Comparison of ENCODE assay signal across 48 mouse cellular contexts in the genomic region with DNA sequence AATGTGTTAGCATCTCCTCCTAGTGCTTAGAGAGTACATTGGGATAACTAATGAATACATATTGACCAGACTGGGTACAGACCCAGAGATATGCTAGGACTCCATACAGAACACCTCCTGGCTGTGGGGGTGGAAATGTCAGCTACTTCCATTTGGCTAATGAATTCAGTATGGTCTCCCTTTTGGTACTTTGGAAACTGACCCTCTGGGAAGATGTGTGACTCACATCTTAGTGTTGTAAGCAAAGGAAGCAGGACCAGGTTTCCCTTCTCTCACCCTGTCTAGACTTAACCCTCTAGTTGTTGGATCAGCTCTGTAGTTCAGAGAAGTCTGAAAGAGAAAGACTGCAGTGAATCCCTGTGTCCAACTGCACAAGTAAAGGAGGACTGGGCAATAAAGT. TPM values are rescaled to one million over a fixed set of nuclear protein-coding genes. Genes with fewer than 3 reads are reported as not detected.
"Had no signal": no experiment of that assay in that cellular context is flagged by ENCODE, and none has a peak within 500 bp of the region (broad histone marks: within the 10 kb centered on the region; RNA-seq: fewer than 3 reads in every experiment).

No protein-coding gene starts in this region.

- H3K27ac ChIP-seq: heart, embryonic 13.5 days; heart, embryonic 15.5 days; hindbrain, embryonic 10.5 days; hindbrain, embryonic 12.5 days; hindbrain, embryonic 13.5 days; hindbrain, embryonic 14.5 days; hindbrain, embryonic 15.5 days; hindbrain, postnatal 0 days; intestine, embryonic 15.5 days; kidney, embryonic 15.5 days; kidney, postnatal 0 days; layer of hippocampus, adult 2 months; left cerebral cortex, adult 2 months had no signal

- ATAC-seq: hindbrain, embryonic 16.5 days; hindbrain, postnatal 0 days; inflammation-experienced regulatory T-cells, adult 6 months; intestine, embryonic 15.5 days; intestine, embryonic 16.5 days; intestine, postnatal 0 days had no signal

- H3K4me3 ChIP-seq: heart, embryonic 12.5 days; heart, embryonic 13.5 days; heart, embryonic 15.5 days; hindbrain, embryonic 10.5 days; hindbrain, embryonic 12.5 days; hindbrain, embryonic 13.5 days; hindbrain, embryonic 15.5 days; intestine, embryonic 15.5 days; kidney, embryonic 15.5 days; layer of hippocampus, adult 2 months; left cerebral cortex, adult 2 months had no signal

- DNase-seq: heart, postnatal 10 days; heart, postnatal 14 days; heart, postnatal 36 days; heart, postnatal 4 days; kidney, adult 11 months; kidney, adult 18-20 months; kidney, adult 2 months; kidney, adult 8-10 months; kidney, adult 9 months; kidney, postnatal 10 days; kidney, postnatal 14 days; kidney, postnatal 25 days; kidney, postnatal 36 days; kidney, postnatal 4 days; layer of hippocampus, adult 9-11 months; layer of hippocampus, postnatal 36 days had no signal

RNA-seq across cellular contexts. Expression of a gene that starts 21.7 kb away (rescaled TPM):
- total RNA-seq: heart, postnatal 10 days; heart, postnatal 14 days; heart, postnatal 25 days; heart, postnatal 36 days; heart, postnatal 4 days; hematopoietic stem cell, adult 5-6 weeks; hindbrain, postnatal 0 days; layer of hippocampus, adult 2 months; layer of hippocampus, postnatal 10 days; layer of hippocampus, postnatal 14 days; layer of hippocampus, postnatal 36 days; left cerebral cortex, adult 18-20 months; left cerebral cortex, adult 2 months; left cerebral cortex, adult 8-10 months had no signal
- polyA plus RNA-seq: heart, embryonic 12.5 days; heart, embryonic 13.5 days; heart, embryonic 14.5 days; heart, embryonic 15.5 days; heart, embryonic 16.5 days; heart, postnatal 0 days; hindbrain, embryonic 10.5 days; hindbrain, embryonic 11.5 days; hindbrain, embryonic 12.5 days; hindbrain, embryonic 13.5 days; hindbrain, embryonic 14.5 days; hindbrain, embryonic 15.5 days; hindbrain, postnatal 0 days; inflammation-experienced regulatory T-cells, adult 6 months; intestine, embryonic 14.5 days; intestine, embryonic 15.5 days; intestine, embryonic 16.5 days; intestine, postnatal 0 days; kidney, adult 2 months; kidney, embryonic 14.5 days; kidney, embryonic 15.5 days; kidney, embryonic 16.5 days; kidney, postnatal 0 days; large intestine, adult 2 months had no signal
